Mouse (Mus musculus): ENCODE measurements at regions not wholly inside any gene's neighbourhood (a gene's known extent, or its start where the extent isn't known, plus 50 kb on each side); places are given as distances from the start of the nearest gene placed in this dataset.

GRCm38 (mm10) chr6:74121136-74121535 lies 651.7 kb upstream of the 4931417E11Rik start:
- Histone ChIP-seq H3K27me3 (ENCODE audit: insufficient read depth, low read length) (no peaks in the 10 kb centered on the region), H3K4me2 (ENCODE audit: low read depth, low read length, poor library complexity, severe bottlenecking) (no peak overlapping the region), H3K9ac (replicated peaks; ENCODE audit: low read length, poor library complexity, severe bottlenecking) (no peak overlapping the region), H3K9me3 (ENCODE audit: low read length) (no peaks in the 10 kb centered on the region), H3K36me3 (ENCODE audit: insufficient read depth, low read length) (no peaks in the 10 kb centered on the region), H3K4me3 (ENCODE audit: low read depth, low read length) (no peak overlapping the region), H3K27ac (ENCODE audit: low read depth, low read length) (no peak overlapping the region), H3K4me1 (ENCODE audit: insufficient read depth, low read length) (no peaks in the 10 kb centered on the region)
- DNase-seq (ENCODE audit: low spot score) = peak; percentile 8
- no peak for TF ChIP-seq CTCF (IDR thresholded peaks at IDR 0.05)
- no peak for ATAC-seq (ENCODE audit: low FRiP score)
- 75% methylated on average over 1 of the region's 1 CpGs for WGBS
